Mouse (Mus musculus) forebrain, embryonic 13.5 days (tissue): Measurements from ENCODE around the gene Pitpnm2. TPM values are rescaled to one million over a fixed set of nuclear protein-coding genes. Genes with fewer than 3 reads are reported as not detected.
A peak's percentile ranks its signal among the peaks of the same experiment; 100 is the strongest.

Experiments
- ATAC-seq: fragments of 200-750 bp; cut with Nextera tagmentation; 2 replicates; pipeline ENCODE4 v1.8.0; 2017
- H3K27ac ChIP-seq: fragments of 300-500 bp; sonication (generic); 2 replicates; pipeline ENCODE4 v1.5.1; 2015; ENCODE audit warnings: inconsistent platforms, mild to moderate bottlenecking, moderate library complexity
- H3K27me3 ChIP-seq: fragments of 300-500 bp; sonication (generic); 2 replicates; pipeline ENCODE4 v1.6.1; 2015; ENCODE audit warnings: mild to moderate bottlenecking, inconsistent platforms
- H3K36me3 ChIP-seq: fragments of 300-500 bp; sonication (generic); 2 replicates; pipeline ENCODE4 v1.6.1; 2015; ENCODE audit warnings: mild to moderate bottlenecking, inconsistent platforms; ENCODE audit not compliant: poor library complexity, severe bottlenecking
- H3K4me1 ChIP-seq: fragments of 300-500 bp; sonication (generic); 2 replicates; pipeline ENCODE4 v1.6.1; 2015; ENCODE audit warnings: inconsistent platforms
- H3K4me2 ChIP-seq: fragments of 300-500 bp; sonication (generic); 2 replicates; pipeline ENCODE4 v1.6.1; 2015; ENCODE audit warnings: inconsistent platforms, mild to moderate bottlenecking, moderate library complexity
- H3K4me3 ChIP-seq: fragments of 300-500 bp; sonication (generic); 2 replicates; pipeline ENCODE4 v1.5.1; 2015; ENCODE audit warnings: mild to moderate bottlenecking, inconsistent platforms
- H3K9ac ChIP-seq: fragments of 300-500 bp; sonication (generic); 2 replicates; pipeline ENCODE4 v1.6.1; 2015; ENCODE audit warnings: mild to moderate bottlenecking, inconsistent platforms
- H3K9me3 ChIP-seq: fragments of 300-500 bp; sonication (generic); replicated peaks from 2 replicates; pipeline ENCODE4 v1.6.1; 2016; ENCODE audit warnings: inconsistent platforms
- WGBS: fragments of 180-500 bp; shearing (Covaris S2); methylation state at CpG from one replicate; pipeline ENCODE4 v1.1.7; 2015; 5-methylcytosine and 5-hydroxymethylcytosine counted together
- polyA plus RNA-seq: library from polyadenylated mRNA; unstranded; fragments of >200 nt; fragmentation: Nextera tagmentation; extraction: Ambion mirVana; gene quantifications from 2 replicates; pipeline ENCODE4 v1.2.1, GENCODE M21; 2015

Gene Pitpnm2
- polyA plus RNA-seq, 1 experiment from 2014 or later: 5.4 TPM

DNA sequence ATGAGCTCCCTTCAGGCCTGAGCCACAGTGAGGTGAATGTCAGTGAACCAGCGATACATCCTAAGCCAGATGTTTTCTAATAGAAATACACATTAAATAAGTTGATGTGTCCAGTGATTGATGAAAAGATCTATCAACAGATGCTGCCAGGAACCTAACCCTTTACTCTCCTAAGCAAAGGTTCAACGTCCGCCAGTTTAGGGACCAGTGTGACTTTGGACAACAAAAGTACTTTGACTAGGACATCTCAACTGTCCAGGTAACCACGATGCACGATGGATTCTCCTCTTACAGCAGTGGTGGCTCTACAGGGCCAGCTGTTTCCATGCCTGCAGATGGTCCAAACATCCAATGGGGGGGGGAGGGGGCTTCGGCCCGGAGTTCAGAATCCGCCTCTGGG lies 5.1 kb downstream of the Pitpnm2 start:
- ATAC-seq: no peak
- WGBS: 96% methylated on average over 8 of the region's 8 CpGs
- peaks cover 24% of the 10 kb centered on the region; the same call in 1 of the 2 replicates for H3K27me3 ChIP-seq
- H3K4me2 ChIP-seq: no peak overlapping the region
- no peak overlapping the region for H3K4me3 ChIP-seq
- no peak overlapping the region for H3K9ac ChIP-seq
- H3K27ac ChIP-seq: no peak overlapping the region
- H3K36me3 ChIP-seq: peaks cover 6% of the 10 kb centered on the region; the same call in 1 of the 2 replicates
- H3K4me1 ChIP-seq: peaks cover 41% of the 10 kb centered on the region
- no peaks in the 10 kb centered on the region for H3K9me3 ChIP-seq

DNA sequence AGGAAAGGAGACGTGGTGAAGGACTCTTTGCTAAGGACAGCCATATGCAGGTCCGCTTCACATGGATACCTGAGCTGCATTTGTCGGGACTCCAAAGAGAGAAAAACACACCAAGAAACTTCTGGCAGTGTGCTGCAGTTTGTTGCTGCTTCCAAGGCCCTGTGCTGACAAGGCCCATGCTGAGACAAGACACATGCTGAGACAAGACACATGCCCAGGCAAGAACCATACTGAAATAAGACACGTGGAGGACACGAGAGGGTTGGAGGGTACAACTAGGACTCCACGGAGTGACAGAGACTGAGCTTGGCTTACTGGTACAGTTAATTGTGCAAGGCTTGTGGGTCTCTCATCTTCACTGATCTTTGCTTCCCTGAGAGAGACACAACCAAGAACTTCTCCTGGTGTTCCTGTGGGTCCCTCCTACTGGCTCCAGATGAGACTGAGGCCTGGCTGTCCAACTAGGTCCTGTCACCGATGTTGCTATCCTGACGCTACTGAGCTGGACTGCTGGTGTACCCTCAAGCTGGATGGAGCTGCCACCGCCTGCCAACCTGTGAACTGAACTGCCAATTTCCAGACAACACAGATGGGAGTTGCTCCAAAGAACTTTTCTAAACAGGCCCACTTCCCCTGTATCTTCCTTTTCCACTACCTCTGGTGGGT lies 6.2 kb downstream of the Pitpnm2 start:
- no peak for ATAC-seq
- peaks cover 23% of the 10 kb centered on the region; the same call in 1 of the 2 replicates for H3K27me3 ChIP-seq
- 90% methylated on average over 9 of the region's 9 CpGs for WGBS

DNA sequence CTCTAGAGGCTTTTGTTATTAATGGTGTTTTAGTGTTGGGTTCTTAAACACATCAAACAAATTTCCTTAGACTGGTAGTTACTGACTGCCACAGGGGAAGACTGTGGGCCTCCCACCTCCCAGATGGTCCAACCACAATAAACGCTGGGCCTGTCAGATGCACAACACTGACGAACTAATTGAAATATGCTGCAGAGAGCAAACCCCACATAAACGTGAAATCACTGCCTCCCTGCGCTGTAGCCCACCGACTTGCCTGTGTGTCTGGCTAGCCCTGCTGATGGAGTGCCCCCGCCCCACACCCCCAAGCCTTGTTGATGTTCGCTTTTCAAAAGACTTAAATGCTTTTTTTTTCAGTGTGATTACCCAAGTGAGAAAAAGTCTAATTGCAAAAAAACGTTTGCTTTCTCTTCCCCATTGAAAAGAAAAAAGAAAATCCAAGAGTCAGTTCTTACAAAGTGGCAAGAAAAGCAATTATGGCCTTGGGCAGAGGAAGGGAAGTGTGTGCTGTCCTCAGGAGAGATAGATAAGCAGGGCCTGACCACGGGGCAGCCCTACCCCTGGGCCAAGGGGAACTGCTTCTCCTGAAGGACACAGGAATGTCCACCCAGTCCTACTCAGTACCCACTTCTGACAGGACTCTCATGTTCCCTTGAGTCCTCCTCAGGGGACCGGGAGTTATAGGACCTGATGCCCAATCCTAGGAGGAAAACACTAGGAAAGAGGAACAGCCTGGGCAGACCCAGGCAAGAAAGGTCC lies 7.7 kb downstream of the Pitpnm2 start:
- WGBS: 20% methylated on average over 10 of the region's 10 CpGs
- Histone ChIP-seq H3K4me1 (peaks cover 28% of the 10 kb centered on the region), H3K9ac (0 out of 2 replicates have a peak overlapping the region, but pooled peaks have one; percentile 5), H3K27me3 (peaks cover 17% of the 10 kb centered on the region; the same call in 1 of the 2 replicates), H3K9me3 (no peaks in the 10 kb centered on the region), H3K27ac (peak overlapping the region; percentile 65), H3K36me3 (peaks cover 6% of the 10 kb centered on the region; the same call in 1 of the 2 replicates), H3K4me3 (no peak overlapping the region), H3K4me2 (peak overlapping the region; percentile 37)
- peak; percentile 70; the same call in 1 of the 2 replicates for ATAC-seq

More for the DNA sequence above, 6.2 kb downstream of the Pitpnm2 start:
- Histone ChIP-seq H3K4me1 (peaks cover 34% of the 10 kb centered on the region), H3K9ac (no peak overlapping the region), H3K36me3 (peaks cover 6% of the 10 kb centered on the region; the same call in 1 of the 2 replicates), H3K4me2 (no peak overlapping the region), H3K4me3 (no peak overlapping the region), H3K27ac (no peak overlapping the region), H3K9me3 (no peaks in the 10 kb centered on the region)

DNA sequence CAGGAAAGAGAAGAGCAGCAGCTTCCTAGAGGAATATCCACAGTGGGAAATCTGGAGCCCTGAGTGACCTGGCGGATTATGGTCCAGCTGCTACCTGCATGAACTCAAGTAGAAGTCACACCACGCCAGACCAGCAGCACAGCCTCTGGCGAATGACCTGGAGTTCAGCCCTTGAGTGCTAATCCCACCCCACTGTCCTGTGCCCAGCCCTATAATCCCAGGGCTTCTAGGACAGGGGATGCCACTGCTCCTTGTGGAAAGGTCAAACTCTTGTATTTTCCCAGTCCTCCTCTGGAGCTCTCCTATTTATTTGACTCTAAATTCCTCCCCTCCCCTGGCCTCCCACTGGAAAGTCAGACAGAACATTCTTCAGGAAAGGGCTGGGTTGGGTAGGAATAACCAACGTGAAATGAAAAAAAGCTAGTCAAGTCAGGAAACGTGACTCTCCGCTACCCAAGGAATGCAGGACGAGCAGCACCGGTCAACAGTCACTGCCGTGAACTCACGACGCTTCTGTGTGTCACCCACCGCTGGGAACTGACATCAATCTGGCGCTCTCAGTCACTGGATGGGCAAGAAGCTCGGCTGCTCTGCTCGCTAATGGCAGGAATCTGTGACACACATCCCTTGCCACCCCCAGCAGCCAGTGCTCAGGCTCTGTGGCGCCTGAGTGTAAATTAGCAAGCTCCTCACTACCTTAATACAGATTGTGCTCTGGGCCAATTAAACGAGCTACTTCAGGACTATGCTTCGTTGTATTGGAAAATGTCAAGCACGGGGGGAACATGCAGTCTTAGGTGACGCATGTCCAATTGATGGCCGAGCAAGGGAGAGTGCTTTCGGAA lies 8.5 kb downstream of the Pitpnm2 start:
- H3K9me3 ChIP-seq: no peaks in the 10 kb centered on the region
- peaks cover 17% of the 10 kb centered on the region; the same call in 1 of the 2 replicates for H3K27me3 ChIP-seq
- peak overlapping the region; percentile 37 for H3K4me2 ChIP-seq
- WGBS: 25% methylated on average over 22 of the region's 22 CpGs
- peaks cover 6% of the 10 kb centered on the region; the same call in 1 of the 2 replicates for H3K36me3 ChIP-seq
- H3K9ac ChIP-seq: peak overlapping the region; percentile 27; the same call in 1 of the 2 replicates
- H3K4me3 ChIP-seq: no peak overlapping the region; the same call in 1 of the 2 replicates
- peaks cover 28% of the 10 kb centered on the region for H3K4me1 ChIP-seq
- peak; percentile 79 for ATAC-seq
- H3K27ac ChIP-seq: peak overlapping the region; percentile 65

DNA sequence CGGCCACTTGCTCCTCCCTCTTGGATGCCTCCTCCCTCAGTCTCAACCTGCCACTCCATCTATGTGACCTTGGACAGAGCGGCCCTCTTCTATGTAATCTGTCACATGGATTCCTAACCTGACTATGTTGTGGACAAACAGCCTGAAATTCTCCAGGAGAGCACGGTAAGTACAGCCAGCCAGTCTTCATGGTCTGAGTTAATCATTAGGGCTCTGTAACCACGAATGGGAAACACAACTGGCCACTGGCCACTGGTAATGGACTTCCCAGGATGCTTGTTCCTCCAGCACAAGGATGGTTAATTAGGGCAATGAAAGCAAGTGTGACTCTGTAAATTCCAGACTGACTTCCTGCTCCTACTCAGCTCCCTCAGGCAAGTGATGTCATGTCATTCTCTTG lies 13.4 kb downstream of the Pitpnm2 start:
- no peak overlapping the region for H3K4me2 ChIP-seq
- no peaks in the 10 kb centered on the region for H3K9me3 ChIP-seq
- peaks cover 28% of the 10 kb centered on the region for H3K4me1 ChIP-seq
- 87% methylated on average over 4 of the region's 4 CpGs for WGBS
- 0 out of 2 replicates have a peak, but pooled peaks cover 2% of the 10 kb centered on the region for H3K27me3 ChIP-seq
- H3K9ac ChIP-seq: no peak overlapping the region
- no peak overlapping the region for H3K27ac ChIP-seq
- H3K36me3 ChIP-seq: no peaks in the 10 kb centered on the region
- no peak for ATAC-seq
- no peak overlapping the region for H3K4me3 ChIP-seq

DNA sequence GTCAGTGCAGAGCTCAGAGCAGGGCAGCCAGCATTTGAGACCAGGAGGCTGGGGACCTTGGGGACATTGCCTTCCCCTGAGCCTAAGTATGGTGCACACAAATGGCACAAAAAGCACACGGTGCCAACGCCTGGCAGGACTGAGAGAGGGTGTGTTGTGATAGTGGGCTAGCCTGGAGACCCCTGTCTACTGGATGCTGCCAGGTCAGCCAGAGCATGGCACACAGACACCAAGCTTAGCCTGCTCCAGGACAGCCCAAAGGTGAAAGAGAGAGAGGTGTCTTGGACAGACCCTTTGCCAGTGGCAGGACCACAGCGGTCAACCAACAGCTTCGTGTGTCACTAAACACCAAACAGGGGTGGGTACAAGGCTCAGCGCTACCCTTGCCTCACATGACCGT lies 14.8 kb downstream of the Pitpnm2 start:
- ATAC-seq: no peak
- 93% methylated on average over 6 of the region's 6 CpGs for WGBS
- Histone ChIP-seq H3K27me3 (0 out of 2 replicates have a peak, but pooled peaks cover 2% of the 10 kb centered on the region), H3K4me3 (no peak overlapping the region), H3K27ac (no peak overlapping the region), H3K9me3 (no peaks in the 10 kb centered on the region), H3K4me2 (no peak overlapping the region), H3K36me3 (no peaks in the 10 kb centered on the region), H3K4me1 (peaks cover 19% of the 10 kb centered on the region), H3K9ac (no peak overlapping the region)

DNA sequence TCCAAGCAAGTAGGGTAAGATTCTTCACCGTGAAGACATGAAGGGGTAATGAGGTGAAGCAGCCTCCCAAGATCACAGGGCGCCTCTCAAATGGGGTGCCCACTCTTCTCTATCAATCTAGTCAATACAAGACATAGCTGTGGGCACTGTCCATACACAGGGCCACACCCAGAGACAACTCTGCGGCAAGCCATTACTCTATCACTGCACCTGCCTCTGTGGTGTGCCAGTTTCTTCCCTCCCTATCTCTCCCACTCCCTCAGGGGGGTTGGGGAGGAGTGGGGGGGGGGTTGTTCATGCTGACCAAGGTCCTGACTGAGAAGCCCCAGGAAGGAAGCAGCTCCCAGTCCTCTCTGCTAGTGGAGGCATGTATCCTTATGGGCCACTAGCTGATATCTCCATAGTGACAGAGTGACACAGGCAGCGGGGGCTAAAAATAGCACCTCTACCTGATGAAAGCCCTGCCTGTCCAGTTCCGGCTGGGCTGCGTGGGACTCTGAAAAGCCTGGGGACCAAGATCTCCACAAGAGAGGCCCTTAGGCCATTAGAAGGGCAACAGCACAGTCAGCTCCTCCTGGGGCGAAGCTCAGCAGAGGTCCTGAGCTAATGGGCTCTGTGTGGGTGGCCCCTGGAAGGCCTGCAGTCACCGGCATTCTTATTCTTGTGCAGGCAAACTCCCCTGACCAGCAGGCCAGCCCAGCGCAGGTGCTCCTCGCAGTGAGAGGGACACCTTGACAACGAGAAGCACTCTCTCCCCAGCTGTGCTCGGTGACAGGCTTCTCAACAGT lies 15.5 kb downstream of the Pitpnm2 start:
- 54% methylated on average over 12 of the region's 12 CpGs for WGBS
- H3K27ac ChIP-seq: no peak overlapping the region

DNA sequence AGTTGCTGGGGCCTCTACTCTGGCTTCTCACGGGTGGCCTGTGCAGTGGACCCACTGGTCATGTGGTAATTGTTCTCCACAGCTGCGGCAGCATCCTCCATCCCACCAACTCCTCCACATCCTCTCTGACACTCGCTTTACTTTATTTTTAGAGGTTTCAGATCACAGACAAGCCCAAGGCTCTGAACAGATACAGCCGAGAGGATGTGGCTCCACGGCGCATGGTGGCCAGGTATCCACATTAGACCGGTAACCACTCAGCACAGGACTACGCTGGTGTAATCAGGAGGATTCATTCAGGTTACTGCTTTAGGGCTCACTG lies 16.5 kb downstream of the Pitpnm2 start:
- H3K4me3 ChIP-seq: no peak overlapping the region
- H3K36me3 ChIP-seq: no peaks in the 10 kb centered on the region
- no peak overlapping the region for H3K9ac ChIP-seq
- H3K4me2 ChIP-seq: no peak overlapping the region
- WGBS: 89% methylated on average over 8 of the region's 8 CpGs
- H3K4me1 ChIP-seq: peaks cover 19% of the 10 kb centered on the region
- no peaks in the 10 kb centered on the region for H3K9me3 ChIP-seq
- 0 out of 2 replicates have a peak overlapping the region, but pooled peaks have one; percentile 16 for H3K27ac ChIP-seq
- H3K27me3 ChIP-seq: no peaks in the 10 kb centered on the region
- ATAC-seq: no peak

More for the DNA sequence above, 15.5 kb downstream of the Pitpnm2 start:
- no peak for ATAC-seq
- Histone ChIP-seq H3K36me3 (no peaks in the 10 kb centered on the region), H3K9ac (no peak overlapping the region), H3K9me3 (no peaks in the 10 kb centered on the region), H3K4me1 (peaks cover 19% of the 10 kb centered on the region), H3K4me2 (no peak overlapping the region), H3K4me3 (no peak overlapping the region), H3K27me3 (no peaks in the 10 kb centered on the region)

DNA sequence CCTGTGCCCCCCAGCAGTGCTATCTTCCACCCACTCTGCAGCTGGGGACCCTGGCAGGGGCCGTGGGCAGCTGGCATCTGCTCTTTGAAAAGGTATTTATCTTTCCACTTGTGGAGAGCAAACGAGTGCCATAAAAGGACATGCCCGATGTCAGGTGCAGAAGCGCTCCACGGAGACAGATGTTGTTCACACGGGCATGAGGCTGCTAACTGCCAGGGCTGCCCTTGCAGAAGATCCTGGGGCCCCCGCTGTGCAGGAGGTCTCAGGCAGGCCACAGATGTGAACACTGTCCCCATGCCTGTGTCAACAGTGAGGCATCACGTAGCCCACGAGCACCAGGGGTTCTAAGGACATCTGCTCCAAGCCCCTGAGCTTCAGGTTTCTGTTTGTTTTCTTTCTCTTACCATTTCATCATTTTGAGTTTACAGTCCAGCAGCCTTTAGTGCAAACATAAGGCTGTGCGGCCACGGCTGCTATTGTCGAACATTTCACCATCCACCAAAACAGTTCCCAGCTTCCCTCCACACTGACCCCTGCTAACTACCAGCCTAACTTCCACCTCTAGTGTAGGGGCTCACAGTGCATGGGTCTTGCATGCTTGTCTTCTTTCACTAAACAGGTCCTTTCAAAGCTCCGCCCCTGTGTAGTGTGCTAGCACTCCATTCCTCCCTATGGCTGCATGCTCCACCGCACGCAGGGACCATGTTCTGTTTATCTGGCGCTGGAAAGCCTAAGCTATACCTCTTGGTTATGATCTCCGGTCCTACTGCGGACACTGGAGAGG lies 17.0 kb downstream of the Pitpnm2 start:
- H3K9ac ChIP-seq: no peak overlapping the region
- no peaks in the 10 kb centered on the region for H3K36me3 ChIP-seq
- H3K4me1 ChIP-seq: peaks cover 19% of the 10 kb centered on the region
- ATAC-seq: no peak
- H3K27ac ChIP-seq: 0 out of 2 replicates have a peak overlapping the region, but pooled peaks have one; percentile 16
- 79% methylated on average over 18 of the region's 18 CpGs for WGBS
- H3K4me3 ChIP-seq: no peak overlapping the region
- H3K27me3 ChIP-seq: no peaks in the 10 kb centered on the region
- no peaks in the 10 kb centered on the region for H3K9me3 ChIP-seq
- no peak overlapping the region for H3K4me2 ChIP-seq

DNA sequence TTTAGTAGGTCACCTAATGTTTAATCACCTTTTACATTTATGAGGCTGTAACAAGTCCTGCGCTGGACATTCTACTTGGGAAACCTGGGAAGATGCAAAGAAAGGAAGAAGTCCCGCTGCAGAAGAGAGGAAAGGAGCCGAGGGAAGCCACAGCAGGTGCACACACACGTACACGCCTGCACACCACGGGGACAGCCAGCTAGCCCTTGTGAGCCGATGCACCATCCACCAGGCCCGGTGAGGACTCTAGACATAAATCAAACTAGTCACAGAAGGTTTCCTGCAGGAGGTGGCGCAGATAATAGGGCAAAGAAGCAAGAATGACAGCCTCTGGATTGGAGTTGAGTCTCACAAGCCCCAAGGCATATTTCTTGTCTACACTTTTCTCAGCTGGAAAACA lies 19.1 kb downstream of the Pitpnm2 start:
- Histone ChIP-seq H3K9ac (no peak overlapping the region), H3K4me1 (peaks cover 26% of the 10 kb centered on the region), H3K36me3 (no peaks in the 10 kb centered on the region), H3K27me3 (no peaks in the 10 kb centered on the region), H3K4me3 (no peak overlapping the region), H3K4me2 (no peak overlapping the region), H3K9me3 (no peaks in the 10 kb centered on the region), H3K27ac (no peak overlapping the region)
- WGBS: 90% methylated on average over 9 of the region's 9 CpGs
- ATAC-seq: no peak
